8 mouse cellular contexts compared by ENCODE assay signal in the genomic region with DNA sequence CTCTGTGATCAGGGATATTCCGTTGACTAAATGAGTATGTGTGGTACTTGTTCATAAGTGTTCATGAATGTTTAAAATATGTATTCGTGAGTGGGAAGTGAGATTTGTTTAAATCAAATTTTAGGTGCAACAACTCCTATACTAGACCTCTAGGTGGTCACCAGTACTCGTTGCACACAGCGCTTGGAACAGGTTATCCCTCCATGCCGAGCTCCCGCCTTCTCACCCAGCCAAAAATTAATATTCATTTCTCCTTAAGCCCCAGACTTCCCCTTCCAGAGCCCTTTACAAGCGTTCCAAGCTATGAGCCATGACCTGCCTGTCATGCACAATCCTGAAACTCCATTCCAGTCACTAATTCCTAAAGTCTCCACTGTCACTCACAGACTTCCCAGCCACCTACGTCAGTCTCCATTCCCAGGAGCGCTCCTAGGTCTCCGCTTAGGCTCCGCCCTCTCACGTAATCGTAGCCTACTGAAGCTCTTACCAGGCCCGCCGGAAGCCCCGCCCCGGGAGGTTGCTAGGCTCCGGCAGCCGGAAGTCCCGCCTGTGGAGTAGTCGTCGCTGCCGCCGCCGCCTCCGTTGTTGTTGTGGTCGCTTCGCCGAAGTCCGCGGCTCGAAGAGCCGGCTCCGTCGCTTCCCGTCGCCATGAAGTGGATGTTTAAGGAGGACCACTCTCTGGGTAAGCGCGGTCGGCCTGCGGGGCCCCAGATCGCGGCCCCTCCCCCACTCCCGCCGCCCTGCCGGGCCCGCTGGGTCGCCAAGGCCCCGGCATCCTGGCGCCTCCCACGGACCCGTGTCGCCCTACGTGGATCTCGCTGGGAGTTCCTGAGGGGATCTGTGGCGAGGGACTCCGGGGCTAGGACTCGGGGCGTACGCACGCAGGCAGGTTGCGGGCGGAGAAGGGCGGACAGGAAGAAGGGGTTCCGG. TPM values are rescaled to one million over a fixed set of nuclear protein-coding genes. Genes with fewer than 3 reads are reported as not detected.
DNase-seq lines count a peak whose midpoint lies in the region; ATAC-seq lines count a peak whose summit lies in the region.

A gene (plus strand): TSS at position 533 of the 930 bp plus-strand sequence.

- peaks cover 12% of the 10 kb centered on the region for H3K4me1 ChIP-seq in hindbrain, embryonic 14.5 days (replicated peaks; ENCODE audit: control insufficient read depth, insufficient read depth, low read length)

- under 1% methylated on average over 65 of the region's 65 CpGs for WGBS in hindbrain, embryonic 14.5 days

- peak within 1 kb of the TSS; percentile 72 for H3K4me3 ChIP-seq in hindbrain, embryonic 14.5 days (replicated peaks; ENCODE audit: low read length)

- H3K27ac ChIP-seq in hindbrain, embryonic 14.5 days = peak within 1 kb of the TSS; percentile 81

- H3K27me3 ChIP-seq in hindbrain, embryonic 14.5 days (ENCODE audit: control insufficient read depth, insufficient read depth, low read length) = no peaks in the 10 kb centered on the region

- H3K9ac ChIP-seq in hindbrain, embryonic 14.5 days = peak within 1 kb of the TSS; percentile 82

- ATAC-seq in hindbrain, embryonic 14.5 days (ENCODE audit: low FRiP score) = peak; percentile 98

- peak; percentile 99 for DNase-seq in R1 (ENCODE audit: low read depth, low spot score)
- peak; percentile 98 to 99 for DNase-seq in cerebellum, postnatal 25 days
- peak; percentile 92 for DNase-seq in frontal cortex, postnatal 25 days (ENCODE audit: low spot score in 2 of 2)
- DNase-seq in hindbrain, embryonic 14.5 days (ENCODE audit: low spot score) = peak; percentile 99
- DNase-seq in layer of hippocampus, postnatal 36 days = peak; percentile 95
- DNase-seq in lung, postnatal 36 days = peak; percentile 99
- DNase-seq in retina, postnatal 1 day = peak; percentile 99
- peak; percentile 92 to 93 for DNase-seq in urinary bladder, adult 18-20 months (ENCODE audit: low spot score in 2 of 2)

- peak within 1 kb of the TSS; percentile 93 for H3K4me2 ChIP-seq in hindbrain, embryonic 14.5 days (replicated peaks)

- H3K9me3 ChIP-seq in hindbrain, embryonic 14.5 days (ENCODE audit: control insufficient read depth, low read length) = no peaks in the 10 kb centered on the region

- peaks cover 35% of the 10 kb centered on the region for H3K36me3 ChIP-seq in hindbrain, embryonic 14.5 days (replicated peaks; ENCODE audit: control insufficient read depth, insufficient read depth)

RNA-seq across cellular contexts. Expression of the gene that starts here (rescaled TPM):
- 454 and 472 TPM in 2 replicates for polyA plus RNA-seq in hindbrain, embryonic 14.5 days (2014; fragmentation: Nextera tagmentation; extraction: Ambion mirVana)
- 100 to 1,000 TPM; 219 to 235 TPM for total RNA-seq in layer of hippocampus, postnatal 36 days (2021)

Comparison
In these comparisons a context has a peak if more than half of its experiments do, and no peak if none do; other contexts are left out.
1. Peak in every context shown above with its lines: DNase-seq, ATAC-seq, H3K4me3 ChIP-seq and H3K27ac ChIP-seq.